Mouse (Mus musculus): ENCODE measurements around the gene Prkcb.

The Prkcb gene

DNA sequence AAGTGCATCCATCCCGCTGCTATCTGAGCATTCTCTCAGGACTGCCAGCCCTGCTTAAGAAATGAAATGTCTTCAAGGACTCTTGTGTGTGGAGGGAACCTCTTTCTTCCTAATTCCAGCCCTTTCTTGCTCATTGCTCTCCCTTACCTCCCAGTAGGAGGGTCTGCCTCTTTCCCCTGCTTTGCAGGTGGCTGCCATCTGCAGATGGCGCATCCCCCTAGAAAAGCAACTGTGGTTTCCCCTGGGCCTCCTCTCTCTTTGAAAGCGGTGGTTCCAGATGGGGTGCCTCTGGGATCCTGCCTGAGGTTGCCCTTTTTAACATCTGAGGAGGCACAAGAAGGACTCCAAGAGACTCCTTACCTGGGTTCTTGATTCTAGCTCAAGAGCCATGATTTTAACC lies 2.2 kb downstream of the Prkcb start:
- no peak for DNase-seq

DNA sequence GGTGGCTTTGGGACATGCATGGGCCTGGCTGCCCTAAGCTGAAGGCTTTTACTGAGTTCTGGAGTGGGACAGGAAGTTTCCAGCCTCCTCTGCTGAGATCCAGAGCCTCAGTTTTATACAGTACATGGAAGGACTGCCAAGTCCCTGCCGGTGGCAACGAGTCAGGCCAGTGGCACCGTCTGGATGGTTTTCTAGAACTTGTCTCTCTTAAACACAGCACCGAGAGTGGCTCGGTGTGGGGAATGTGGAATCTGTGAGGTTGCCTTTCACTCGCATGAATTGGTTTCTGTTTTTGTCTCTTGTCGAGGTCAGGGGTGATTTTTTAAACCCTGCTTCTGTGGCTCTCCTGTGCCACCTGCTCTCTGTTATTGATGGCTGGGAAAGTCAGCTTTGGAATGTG lies 3.6 kb downstream of the Prkcb start:
- peak; percentile 38 for DNase-seq

- no peak for DNase-seq
Measured at GRCm38 (mm10) chr7:122294111-122294510, 5.6 kb downstream of the Prkcb start.

DNA sequence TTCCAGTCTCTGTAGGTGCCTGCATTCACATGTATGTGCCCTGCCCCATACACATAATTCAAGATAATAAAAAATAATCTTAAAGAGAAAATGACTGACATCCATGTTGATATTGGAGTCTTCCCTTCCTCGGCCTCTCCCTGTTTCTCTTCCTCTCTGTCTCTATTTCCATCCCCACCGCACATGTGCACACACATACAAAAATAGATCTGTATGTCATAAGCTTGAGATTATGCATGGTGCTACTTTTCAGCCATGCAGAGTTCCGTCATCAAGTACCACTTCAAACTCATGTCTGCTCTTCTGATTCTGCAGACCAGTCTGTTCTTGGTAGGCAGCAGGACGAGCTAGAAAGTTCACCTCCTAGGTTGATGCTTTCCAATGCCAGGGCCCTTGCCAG lies 6.8 kb downstream of the Prkcb start:
- DNase-seq: no peak

DNA sequence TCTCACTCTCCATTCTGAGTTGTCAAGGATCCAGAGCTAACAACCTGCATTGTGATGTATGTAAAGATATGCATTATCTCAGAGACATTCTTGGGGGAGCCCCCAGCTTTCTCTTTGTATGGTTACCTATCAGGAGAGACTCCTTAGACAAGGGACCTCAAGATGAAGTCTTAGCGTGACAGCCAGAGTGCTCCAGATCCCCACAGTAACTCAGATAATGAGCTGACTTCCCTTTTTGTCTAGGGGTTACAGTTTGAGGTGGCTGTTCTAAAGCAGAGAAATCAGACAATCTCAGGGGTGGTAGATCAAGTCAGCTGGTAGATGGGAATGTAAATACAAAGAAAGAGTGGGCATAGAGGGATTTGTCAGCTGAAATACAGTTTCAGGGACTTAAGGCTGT lies 7.8 kb downstream of the Prkcb start:
- no peak for DNase-seq

DNA sequence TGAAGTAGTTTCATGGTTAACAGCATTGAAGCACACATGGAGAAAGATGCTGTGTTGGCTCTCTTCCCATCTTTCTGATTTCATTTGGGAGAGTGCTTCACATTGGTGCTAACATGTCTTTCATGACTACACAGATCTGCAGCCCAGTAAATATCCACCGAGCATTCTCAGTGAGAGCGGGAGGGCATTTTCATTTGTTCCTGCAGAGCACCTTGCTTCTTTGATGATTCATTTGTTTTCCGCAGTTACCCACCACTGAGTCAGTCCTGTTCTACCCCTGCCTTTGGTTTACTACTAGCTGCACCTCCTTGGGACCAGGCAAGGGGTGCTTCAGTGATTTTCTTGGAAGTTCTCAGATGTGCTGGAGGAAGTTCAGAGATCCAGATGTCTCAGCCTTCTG lies 8.3 kb downstream of the Prkcb start:
- no peak for DNase-seq

DNA sequence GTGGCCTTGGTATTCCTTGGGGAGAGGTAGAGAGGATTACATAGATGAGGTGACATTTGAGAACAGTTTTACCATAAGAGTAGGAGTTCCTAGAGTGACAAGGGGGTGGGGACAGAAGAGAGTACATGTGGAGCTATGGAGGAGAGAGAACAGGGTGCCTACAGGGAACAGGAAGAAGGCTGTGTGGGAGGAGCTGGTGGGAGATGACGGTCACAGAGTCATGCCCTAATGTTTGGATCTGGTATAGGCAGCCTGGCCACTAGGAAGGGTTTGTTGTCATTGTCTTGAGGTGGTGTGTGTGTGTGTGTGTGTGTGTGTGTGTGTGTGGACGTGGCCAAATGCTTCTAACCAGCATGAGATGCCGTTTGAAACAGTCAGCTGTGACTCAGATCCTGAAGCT lies 9.1 kb downstream of the Prkcb start:
- peak; percentile 43 for DNase-seq

DNA sequence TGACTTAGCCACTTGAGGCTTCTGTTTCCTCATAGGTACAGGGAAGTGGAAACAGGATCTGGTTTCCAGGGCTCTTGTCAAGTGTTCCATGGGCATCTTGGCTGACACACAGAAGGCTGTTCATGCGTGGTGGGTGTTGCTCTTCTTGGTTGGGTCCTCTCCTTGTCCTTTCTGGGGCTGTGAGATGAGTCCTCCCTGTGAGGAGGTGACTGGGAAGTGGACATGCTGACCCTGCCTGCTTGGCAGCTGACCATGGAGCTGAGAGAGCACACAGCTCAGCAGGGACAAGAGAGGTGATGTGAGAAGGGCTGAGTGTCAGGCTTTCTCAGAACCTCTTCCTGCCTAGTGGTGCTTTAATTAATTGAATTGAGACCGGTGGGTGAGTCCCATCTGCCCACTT lies 10.2 kb downstream of the Prkcb start:
- DNase-seq: no peak

- no peak for DNase-seq
Measured at GRCm38 (mm10) chr7:122300538-122300937, 12.0 kb downstream of the Prkcb start.

GRCm38 (mm10) chr7:122302538-122302937 lies 14.0 kb downstream of the Prkcb start:
- peak; percentile 60 for DNase-seq

- no peak for DNase-seq
Measured at GRCm38 (mm10) chr7:122303988-122304387, 15.4 kb downstream of the Prkcb start.

GRCm38 (mm10) chr7:122304521-122304920 lies 16.0 kb downstream of the Prkcb start:
- DNase-seq: peak; percentile 35

DNA sequence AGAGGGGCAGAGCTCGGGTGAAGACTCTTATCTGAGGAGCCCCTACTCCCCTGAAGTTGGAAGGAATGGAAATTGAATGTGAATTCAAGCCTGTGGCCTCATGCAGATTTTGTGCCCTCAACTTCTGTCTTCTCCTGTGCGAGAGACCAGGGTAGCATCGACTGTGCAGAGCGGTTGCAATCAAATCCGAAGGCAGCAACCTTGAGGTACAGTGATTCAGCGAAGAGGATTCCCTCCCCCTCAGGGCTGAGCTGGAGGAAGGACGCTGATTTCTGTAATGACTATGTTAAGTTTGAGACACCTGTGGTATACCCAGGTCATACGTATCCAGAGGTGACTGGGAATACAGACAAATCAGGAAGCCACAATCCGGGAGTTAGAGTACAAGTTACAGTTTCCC lies 18.7 kb downstream of the Prkcb start:
- DNase-seq: no peak

GRCm38 (mm10) chr7:122308661-122309060 lies 20.1 kb downstream of the Prkcb start:
- DNase-seq: no peak

DNA sequence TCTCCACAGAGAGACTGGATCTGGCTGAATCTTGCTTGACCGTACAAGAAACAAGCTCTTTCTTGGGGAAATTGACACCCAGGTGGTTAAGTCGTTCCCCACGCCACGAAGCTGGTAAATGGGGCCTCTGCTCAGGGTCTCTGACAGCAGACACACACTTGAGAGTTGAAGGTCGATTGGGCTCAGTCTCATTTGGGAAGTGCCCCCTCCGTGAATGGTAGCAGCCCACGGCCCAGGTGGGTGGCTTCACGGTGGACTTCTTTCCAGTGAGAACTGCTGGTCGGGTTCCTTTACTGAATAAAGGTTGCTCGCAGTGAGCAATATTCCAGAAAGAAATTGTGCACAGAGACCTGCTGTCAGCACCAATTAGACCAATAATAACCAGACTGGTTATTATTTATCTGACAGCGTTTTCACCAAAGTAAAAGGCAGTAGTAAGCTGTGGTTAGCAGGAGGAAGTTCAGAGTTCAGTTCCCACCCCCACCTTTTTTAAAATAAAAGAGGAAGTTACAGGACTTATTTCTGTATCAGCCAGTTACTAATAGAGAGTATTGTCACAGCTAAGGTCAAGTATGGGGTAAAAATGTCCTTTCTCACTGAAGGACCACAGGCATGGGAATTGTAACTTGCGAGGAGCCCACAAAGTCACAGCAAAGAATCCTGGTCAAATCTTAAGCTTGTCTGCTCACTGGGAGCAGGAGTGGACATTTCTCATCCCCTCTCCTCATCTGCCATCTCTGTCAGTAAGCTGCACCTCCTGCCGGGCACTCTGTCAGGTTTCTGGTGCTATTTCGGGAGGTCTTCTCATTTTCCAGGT lies 21.6 kb downstream of the Prkcb start:
- no peak for DNase-seq

- DNase-seq: no peak
Measured at GRCm38 (mm10) chr7:122310726-122311018, 22.1 kb downstream of the Prkcb start.

DNA sequence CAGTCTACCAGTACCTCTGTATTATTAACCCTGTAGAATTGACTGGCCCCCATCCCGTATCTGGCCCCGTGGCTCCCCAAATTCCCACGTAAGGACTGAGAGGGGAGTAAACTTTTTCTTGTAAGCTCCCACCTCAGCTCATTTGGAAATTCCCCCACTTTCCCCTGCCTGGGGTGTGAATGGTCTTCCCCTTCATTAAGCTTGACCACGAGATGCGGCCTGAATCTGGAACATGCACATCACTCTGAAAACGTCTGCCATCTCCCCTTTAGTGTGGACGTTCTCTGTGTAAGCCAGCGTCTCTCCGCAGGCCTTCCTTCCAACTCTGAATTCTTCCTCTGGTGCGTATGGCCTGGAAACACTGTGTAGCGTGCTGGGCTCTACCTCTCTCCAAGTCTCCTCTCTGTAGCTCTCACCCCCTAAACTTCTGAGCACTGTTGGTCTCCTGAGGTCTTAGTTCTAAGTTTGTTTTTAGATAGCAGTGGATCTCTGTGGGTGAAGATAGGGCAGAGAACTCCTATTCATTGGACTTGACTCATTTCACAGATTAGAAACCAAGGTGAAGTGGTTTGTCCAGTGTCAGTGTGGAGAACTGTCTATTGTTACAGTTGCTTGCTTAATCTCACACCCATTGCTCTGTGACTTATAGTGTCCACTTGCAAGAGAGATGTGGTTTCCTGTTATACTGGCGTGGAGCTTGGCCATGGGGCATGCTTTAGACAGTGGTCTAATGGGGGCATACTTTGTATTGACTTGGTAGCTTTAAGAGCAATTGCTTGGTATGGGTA lies 25.3 kb downstream of the Prkcb start:
- DNase-seq: no peak

- DNase-seq: no peak
Measured at GRCm38 (mm10) chr7:122315720-122316331, 27.3 kb downstream of the Prkcb start.

DNA sequence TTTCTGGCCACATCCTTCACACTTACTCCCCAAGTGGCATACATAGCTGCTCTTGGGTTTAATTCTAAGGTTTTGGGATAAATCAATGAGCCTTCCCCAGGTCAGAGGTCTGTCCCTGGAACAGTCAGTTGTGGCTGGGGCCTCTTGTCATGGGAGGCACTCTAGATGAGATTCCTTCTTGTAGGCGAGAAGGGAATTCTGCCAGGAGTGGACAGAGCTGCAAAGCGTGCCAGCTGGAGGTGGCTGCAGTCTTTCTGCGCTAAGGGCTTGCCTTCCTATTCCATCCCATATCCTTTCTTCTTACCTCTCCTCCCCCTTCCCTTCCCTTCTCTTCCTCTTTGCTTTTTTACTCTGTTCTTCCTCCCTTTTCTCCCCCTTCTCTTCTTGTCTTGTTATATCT lies 28.1 kb downstream of the Prkcb start:
- DNase-seq: peak; percentile 42

DNA sequence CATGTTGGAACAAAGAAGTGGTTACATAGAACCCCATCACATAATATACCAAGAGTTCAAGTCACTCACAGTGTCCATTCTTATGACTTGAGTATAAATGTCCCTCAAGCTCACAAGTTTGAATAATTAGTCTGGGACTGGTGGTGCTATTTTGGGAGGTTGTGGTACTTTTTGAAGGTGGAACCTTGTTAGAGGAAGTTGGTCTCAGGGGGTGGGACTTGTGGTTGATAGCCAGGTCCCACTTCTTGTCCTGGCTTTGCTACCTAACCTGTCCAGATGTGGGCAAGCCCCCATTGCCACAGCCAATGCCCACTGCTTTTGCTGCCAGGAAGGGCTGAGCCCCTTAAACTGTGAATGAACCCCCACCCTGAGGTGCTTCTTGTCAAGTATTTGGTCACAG lies 28.9 kb downstream of the Prkcb start:
- DNase-seq: no peak

DNA sequence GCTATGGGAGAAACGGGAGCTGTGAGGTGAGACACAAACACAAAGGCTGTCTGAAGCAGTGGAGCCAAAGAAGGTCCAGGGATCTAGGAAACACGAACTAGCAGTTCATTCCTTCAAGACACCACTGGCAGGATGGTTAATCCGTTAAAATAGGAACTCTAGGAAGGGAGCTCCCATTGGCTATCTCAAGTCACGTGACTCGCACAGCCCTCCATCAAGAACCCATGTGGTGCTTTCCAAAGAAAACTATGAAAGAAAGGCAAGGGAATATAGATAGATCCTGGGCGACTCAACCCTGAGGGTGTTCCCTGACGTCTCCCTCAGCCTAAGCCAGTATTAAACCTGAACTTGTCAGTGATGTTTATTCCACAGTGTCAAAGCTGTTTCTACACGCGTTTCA lies 31.0 kb downstream of the Prkcb start:
- DNase-seq: no peak

DNA sequence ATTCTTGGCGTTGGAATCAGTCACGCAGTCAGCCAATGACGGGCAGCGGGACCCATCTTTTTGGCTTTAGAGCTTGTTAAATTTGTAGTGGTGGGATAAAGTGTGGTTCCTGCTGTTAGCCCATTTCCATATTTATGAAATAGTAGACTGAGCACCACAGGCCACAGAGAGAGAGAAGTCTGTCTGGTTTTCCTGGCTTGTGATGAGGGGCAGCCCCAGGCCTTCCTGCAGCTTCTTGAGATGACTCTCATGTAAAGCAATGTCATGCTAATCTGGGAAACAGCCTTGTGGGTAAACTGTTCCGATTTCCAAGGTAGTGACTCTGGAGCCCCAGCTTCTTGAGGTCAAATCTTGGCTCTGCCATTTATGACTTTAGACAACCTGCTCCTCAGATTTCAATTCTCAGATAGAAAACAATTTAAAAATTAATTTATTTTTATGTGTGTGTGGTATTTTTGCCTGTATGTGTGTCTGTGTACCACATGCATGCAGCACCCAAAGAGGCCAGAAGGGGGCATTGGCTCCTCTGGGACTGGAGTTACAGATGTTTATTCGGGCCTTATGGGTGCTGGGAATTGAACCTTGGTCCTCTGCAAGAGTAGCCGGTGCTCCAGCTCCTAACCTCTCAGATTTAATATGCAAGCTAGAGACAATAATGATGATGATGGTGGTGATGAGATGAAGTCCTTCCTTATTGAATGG lies 32.4 kb downstream of the Prkcb start:
- no peak for DNase-seq

GRCm38 (mm10) chr7:122322038-122322690 lies 33.6 kb downstream of the Prkcb start:
- DNase-seq: no peak

All from right cerebral cortex, adult 18-20 months (tissue).